Mouse (Mus musculus): ENCODE results near the gene Maff. TPM values are rescaled to one million over a fixed set of nuclear protein-coding genes. Genes with fewer than 3 reads are reported as not detected.

Maff gene
- polyA plus RNA-seq, 1 experiment from 2014 or later = 1.1 TPM

DNA sequence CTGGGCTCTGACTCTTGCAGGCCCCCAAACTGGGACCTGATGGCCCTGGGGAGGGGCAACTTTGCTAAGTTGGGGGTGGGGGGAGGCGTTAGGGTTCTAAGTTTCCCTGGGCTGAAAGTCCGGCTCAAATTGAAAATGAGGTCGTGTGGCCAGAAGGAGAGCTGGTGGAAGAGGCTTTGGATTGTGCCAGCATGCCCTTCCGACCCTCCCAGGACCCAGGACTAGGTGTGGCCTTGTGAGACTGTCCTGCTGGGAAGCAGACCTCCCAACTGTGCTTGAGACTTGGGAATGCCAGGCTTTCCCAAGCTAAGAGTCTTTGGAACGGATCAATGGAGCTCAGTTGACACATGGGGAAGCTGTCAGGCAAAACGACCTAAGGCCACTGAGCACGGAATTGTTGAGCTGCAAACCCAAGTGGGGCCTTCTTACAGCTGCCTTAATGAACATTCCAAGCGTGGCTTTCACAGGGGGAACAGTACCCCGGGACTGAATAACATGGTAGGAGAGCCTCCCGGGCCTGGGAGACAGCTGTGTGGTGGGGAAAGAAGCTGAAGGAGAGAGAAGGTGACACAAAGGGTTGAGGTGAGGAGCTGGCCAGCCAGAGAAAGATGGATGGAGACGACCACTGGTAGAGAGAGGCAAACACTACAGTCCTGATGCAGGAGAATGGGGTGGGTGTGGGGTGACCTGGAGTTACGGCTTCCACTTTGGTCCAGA, 11.7 kb downstream of the Maff start:
- peaks cover 49% of the 10 kb centered on the region for H3K4me1 ChIP-seq (replicated peaks)
- H3K9me3 ChIP-seq = no peaks in the 10 kb centered on the region
- peak overlapping the region; percentile 59 for H3K4me3 ChIP-seq
- peaks cover 30% of the 10 kb centered on the region for H3K36me3 ChIP-seq
- peak overlapping the region; percentile 76 for H3K27ac ChIP-seq
- H3K27me3 ChIP-seq (ENCODE audit: insufficient read depth, poor library complexity, severe bottlenecking) = peaks cover 30% of the 10 kb centered on the region
- DNase-seq (ENCODE audit: low spot score) = no peak
- WGBS = 40% methylated on average over 12 of the region's 12 CpGs

- peaks cover 51% of the 10 kb centered on the region for H3K4me1 ChIP-seq (replicated peaks)
- H3K27ac ChIP-seq = no peak overlapping the region
- WGBS = 53% methylated on average over 6 of the region's 6 CpGs
- DNase-seq (ENCODE audit: low spot score) = no peak
- no peaks in the 10 kb centered on the region for H3K9me3 ChIP-seq
- peaks cover 48% of the 10 kb centered on the region for H3K36me3 ChIP-seq
- H3K4me3 ChIP-seq = no peak overlapping the region
- peaks cover 30% of the 10 kb centered on the region for H3K27me3 ChIP-seq (ENCODE audit: insufficient read depth, poor library complexity, severe bottlenecking)
Observed at GRCm38 (mm10) chr15:79359954-79360353, 13.5 kb downstream of the Maff start.

DNA sequence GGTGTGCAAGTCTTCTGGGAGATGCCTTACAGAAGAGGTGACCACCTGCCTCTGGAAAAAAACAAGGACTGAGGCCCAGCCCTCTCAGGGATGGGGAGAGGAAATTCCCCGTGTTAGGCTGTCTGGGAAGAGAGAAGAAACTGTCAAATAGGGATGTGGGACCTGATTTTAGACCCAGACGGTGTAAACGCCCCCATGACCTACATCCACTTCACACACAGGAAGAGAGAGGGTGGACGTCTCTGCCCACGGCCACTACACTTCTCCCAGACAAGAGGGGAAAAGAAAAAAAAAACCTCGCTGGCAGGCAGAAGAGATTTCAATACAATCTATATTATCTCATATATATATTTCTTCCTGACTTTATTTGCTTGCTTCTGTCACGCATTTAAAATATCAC, 13.9 kb downstream of the Maff start:
- 76% methylated on average over 7 of the region's 7 CpGs for WGBS
- Histone ChIP-seq H3K4me3 (no peak overlapping the region), H3K9me3 (no peaks in the 10 kb centered on the region), H3K27ac (no peak overlapping the region), H3K4me1 (replicated peaks) (peaks cover 51% of the 10 kb centered on the region), H3K36me3 (peaks cover 53% of the 10 kb centered on the region), H3K27me3 (ENCODE audit: insufficient read depth, poor library complexity, severe bottlenecking) (peaks cover 26% of the 10 kb centered on the region)
- DNase-seq (ENCODE audit: low spot score) = no peak

DNA sequence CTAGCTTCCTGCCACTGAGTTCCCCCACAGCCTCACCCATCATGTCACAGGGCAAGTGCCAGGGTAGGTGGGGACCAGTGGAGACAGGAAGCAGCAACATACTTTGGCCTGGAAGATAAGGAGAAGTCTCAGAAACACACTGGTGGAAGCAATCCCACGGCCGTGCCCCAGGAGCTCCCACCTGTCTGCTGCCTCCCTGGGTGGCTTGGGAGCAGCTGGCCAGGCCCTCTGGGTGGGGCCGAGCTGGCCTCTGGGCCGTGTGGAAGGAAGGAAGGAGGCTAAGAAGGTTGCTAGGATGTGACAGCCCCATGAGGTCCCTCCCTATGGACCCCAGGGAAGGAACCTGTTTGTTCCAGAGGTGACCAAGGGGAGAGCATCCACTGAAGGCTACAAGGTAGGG, 14.6 kb downstream of the Maff start:
- 71% methylated on average over 4 of the region's 4 CpGs for WGBS
- Histone ChIP-seq H3K27ac (peak overlapping the region; percentile 40), H3K36me3 (peaks cover 59% of the 10 kb centered on the region), H3K9me3 (no peaks in the 10 kb centered on the region), H3K27me3 (ENCODE audit: insufficient read depth, poor library complexity, severe bottlenecking) (peaks cover 20% of the 10 kb centered on the region), H3K4me1 (replicated peaks) (peaks cover 53% of the 10 kb centered on the region), H3K4me3 (no peak overlapping the region)
- no peak for DNase-seq (ENCODE audit: low spot score)

GRCm38 (mm10) chr15:79364120-79364519, 17.7 kb downstream of the Maff start:
- H3K36me3 ChIP-seq = peaks cover 88% of the 10 kb centered on the region
- 68% methylated on average over 6 of the region's 6 CpGs for WGBS

GRCm38 (mm10) chr15:79365068-79365467, 18.6 kb downstream of the Maff start:
- H3K4me3 ChIP-seq = no peak overlapping the region
- 96% methylated on average over 12 of the region's 12 CpGs for WGBS
- H3K36me3 ChIP-seq = peaks cover 93% of the 10 kb centered on the region
- peaks cover 50% of the 10 kb centered on the region for H3K4me1 ChIP-seq (replicated peaks)
- H3K27ac ChIP-seq = no peak overlapping the region
- H3K27me3 ChIP-seq (ENCODE audit: insufficient read depth, poor library complexity, severe bottlenecking) = no peaks in the 10 kb centered on the region
- no peaks in the 10 kb centered on the region for H3K9me3 ChIP-seq
- DNase-seq (ENCODE audit: low spot score) = no peak

More at GRCm38 (mm10) chr15:79364120-79364519, 17.7 kb downstream of the Maff start:
- H3K27ac ChIP-seq = no peak overlapping the region
- no peaks in the 10 kb centered on the region for H3K27me3 ChIP-seq (ENCODE audit: insufficient read depth, poor library complexity, severe bottlenecking)
- H3K4me3 ChIP-seq = no peak overlapping the region
- DNase-seq (ENCODE audit: low spot score) = no peak
- peaks cover 43% of the 10 kb centered on the region for H3K4me1 ChIP-seq (replicated peaks)
- no peaks in the 10 kb centered on the region for H3K9me3 ChIP-seq

DNA sequence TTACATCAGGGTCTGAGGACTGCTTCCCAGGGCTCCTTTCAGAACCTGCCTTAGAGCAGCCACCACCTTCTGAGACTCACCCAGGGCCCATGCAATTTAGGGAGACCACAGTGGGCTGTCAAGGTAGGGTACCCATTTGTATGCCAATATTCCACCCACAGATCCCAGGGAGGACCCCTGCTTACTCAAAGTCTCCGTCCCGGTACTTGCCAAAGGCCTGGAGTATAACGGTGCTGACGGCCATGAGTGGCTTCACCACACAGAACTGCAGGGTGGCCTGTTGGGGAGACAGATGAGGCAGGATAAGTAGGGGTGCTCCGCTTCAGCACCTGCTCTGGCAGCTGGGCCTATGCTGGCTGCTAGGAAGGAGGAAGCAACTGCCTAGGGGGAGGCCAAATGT, 20.0 kb downstream of the Maff start:
- 94% methylated on average over 5 of the region's 5 CpGs for WGBS
- H3K36me3 ChIP-seq = peaks cover 89% of the 10 kb centered on the region

DNA sequence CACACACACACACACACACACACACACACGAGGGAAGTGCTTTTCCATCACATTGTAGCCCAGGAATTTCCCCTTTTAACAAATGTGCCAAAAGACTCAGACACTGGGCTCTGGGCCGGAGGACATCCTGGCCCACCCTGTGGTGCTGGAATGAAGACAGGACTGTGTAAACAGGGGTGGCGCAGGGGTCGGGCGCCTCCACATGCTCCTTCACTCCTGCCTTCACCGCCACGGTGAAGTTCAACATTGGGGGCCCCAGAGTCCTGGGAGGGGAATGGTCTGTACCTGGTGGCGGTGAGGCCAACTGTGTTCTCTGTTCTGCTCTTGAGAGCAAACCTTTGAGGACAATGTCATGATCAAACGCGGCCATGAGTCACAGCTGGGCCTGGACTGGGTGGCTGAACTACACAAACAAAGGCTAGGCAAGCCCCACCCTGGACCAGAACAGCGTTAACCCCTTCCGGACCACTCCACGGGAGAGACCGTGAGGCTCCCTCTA, 21.9 kb downstream of the Maff start:
- 68% methylated on average over 14 of the region's 14 CpGs for WGBS
- H3K36me3 ChIP-seq = peaks cover 86% of the 10 kb centered on the region
- H3K4me1 ChIP-seq (replicated peaks) = peaks cover 40% of the 10 kb centered on the region
- no peak overlapping the region for H3K4me3 ChIP-seq
- H3K27me3 ChIP-seq (ENCODE audit: insufficient read depth, poor library complexity, severe bottlenecking) = no peaks in the 10 kb centered on the region
- no peak for DNase-seq (ENCODE audit: low spot score)
- H3K27ac ChIP-seq = peak overlapping the region; percentile 57
- no peaks in the 10 kb centered on the region for H3K9me3 ChIP-seq

More for the DNA sequence above, 20.0 kb downstream of the Maff start:
- Histone ChIP-seq H3K4me3 (no peak overlapping the region), H3K4me1 (replicated peaks) (peaks cover 47% of the 10 kb centered on the region), H3K27ac (no peak overlapping the region), H3K9me3 (no peaks in the 10 kb centered on the region), H3K27me3 (ENCODE audit: insufficient read depth, poor library complexity, severe bottlenecking) (no peaks in the 10 kb centered on the region)
- no peak for DNase-seq (ENCODE audit: low spot score)

- Histone ChIP-seq H3K4me1 (replicated peaks) (peaks cover 37% of the 10 kb centered on the region), H3K36me3 (peaks cover 86% of the 10 kb centered on the region), H3K27me3 (ENCODE audit: insufficient read depth, poor library complexity, severe bottlenecking) (no peaks in the 10 kb centered on the region), H3K4me3 (no peak overlapping the region), H3K9me3 (no peaks in the 10 kb centered on the region), H3K27ac (peak overlapping the region; percentile 57)
- DNase-seq (ENCODE audit: low spot score) = no peak
- 87% methylated on average over 8 of the region's 8 CpGs for WGBS
Observed at GRCm38 (mm10) chr15:79368861-79369440, 22.5 kb downstream of the Maff start.

DNA sequence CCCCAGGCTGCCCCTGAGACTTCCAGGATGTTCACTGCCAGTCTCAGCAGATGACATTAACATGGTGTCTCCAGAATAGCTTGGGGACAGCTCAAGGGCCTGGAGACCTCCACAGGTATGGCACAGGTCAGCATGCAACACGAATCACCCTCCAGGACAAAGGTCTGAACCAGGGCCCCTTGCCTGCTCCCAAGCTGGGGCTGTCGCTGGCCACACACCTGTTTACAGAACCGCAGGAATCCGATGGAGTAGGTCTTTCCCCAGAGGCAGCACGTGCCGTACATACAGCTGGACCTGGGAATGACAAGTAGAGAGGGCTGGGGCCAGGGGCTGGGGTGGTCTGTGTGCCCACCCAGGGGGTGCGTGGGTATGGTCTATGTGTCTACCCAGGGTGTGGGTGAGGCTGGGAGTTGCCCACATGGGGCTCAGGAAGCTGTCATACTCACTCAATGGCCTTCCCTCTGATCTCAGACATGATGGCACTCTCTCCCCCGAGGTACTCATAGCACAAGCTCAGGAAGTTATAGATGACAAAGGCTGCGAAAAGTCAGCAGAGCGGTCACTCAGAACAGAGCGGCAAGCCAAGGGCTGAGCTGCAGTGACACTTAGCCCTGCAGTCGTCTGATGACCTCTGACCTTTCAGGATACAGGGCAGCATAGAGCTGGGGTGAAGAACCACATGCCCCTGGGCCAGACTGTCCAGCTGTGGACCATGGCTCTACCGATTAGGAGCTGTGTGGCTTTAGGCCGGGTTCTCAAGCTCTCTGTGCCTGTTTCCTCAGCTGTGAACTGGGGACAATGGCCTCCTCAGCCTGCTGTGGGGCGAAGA, 23.2 kb downstream of the Maff start:
- Histone ChIP-seq H3K4me3 (no peak overlapping the region), H3K36me3 (peaks cover 86% of the 10 kb centered on the region), H3K4me1 (replicated peaks) (peaks cover 36% of the 10 kb centered on the region), H3K27me3 (ENCODE audit: insufficient read depth, poor library complexity, severe bottlenecking) (no peaks in the 10 kb centered on the region), H3K9me3 (no peaks in the 10 kb centered on the region), H3K27ac (peak overlapping the region; percentile 41; the same call in 1 of the 2 replicates)
- WGBS = 66% methylated on average over 15 of the region's 15 CpGs
- DNase-seq (ENCODE audit: low spot score) = no peak

DNA sequence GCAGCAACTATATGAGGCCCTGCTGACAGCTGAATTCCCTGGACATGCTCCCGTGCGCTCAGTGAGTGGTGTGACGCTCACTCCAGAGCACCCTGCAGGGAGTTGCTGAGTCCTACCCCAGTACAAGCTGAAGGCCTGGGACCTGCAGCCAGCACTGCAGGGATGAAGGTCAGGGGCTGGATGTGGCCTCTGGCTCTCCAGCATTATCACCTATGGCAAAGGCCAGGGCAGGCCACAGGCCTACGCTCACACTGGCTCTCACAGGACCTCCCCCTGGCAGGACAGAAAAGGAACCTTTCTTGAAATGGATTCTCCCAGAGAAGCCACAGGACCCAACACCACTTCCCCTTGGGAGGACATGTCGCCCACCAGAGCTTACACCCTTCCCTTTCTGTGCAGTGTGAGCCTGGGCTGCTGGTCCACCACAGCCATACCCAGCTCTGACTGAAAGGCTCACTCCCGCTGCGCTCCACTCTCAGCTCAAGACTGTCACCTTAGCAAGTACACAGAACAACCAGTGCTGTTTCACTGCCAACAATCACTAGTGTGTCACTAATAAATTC, 23.9 kb downstream of the Maff start:
- H3K4me1 ChIP-seq (replicated peaks) = peaks cover 42% of the 10 kb centered on the region
- H3K9me3 ChIP-seq = no peaks in the 10 kb centered on the region
- H3K36me3 ChIP-seq = peaks cover 86% of the 10 kb centered on the region
- 78% methylated on average over 7 of the region's 7 CpGs for WGBS
- no peak for DNase-seq (ENCODE audit: low spot score)
- H3K4me3 ChIP-seq = no peak overlapping the region
- H3K27me3 ChIP-seq (ENCODE audit: insufficient read depth, poor library complexity, severe bottlenecking) = no peaks in the 10 kb centered on the region
- peak overlapping the region; percentile 41 for H3K27ac ChIP-seq

- Histone ChIP-seq H3K27me3 (ENCODE audit: insufficient read depth, poor library complexity, severe bottlenecking) (no peaks in the 10 kb centered on the region), H3K36me3 (peaks cover 77% of the 10 kb centered on the region), H3K4me1 (replicated peaks) (peaks cover 22% of the 10 kb centered on the region), H3K4me3 (no peak overlapping the region), H3K27ac (peak overlapping the region; percentile 69; the same call in 1 of the 2 replicates), H3K9me3 (no peaks in the 10 kb centered on the region)
- WGBS = 52% methylated on average over 3 of the region's 3 CpGs
- DNase-seq (ENCODE audit: low spot score) = no peak
Observed at GRCm38 (mm10) chr15:79374760-79375159, 28.3 kb downstream of the Maff start.
